Mouse (Mus musculus): Measurements from ENCODE around the gene Nsun2.
"Not testable (repeated sequence)": the region's sequence is repeated elsewhere in the genome, so short reads cannot be mapped to it uniquely, and the experiment has no call there.

The Nsun2 gene

GRCm38 (mm10) chr13:69594577-69595256 lies 61.2 kb downstream of the Nsun2 start:
- DNase-seq: no peak

DNA sequence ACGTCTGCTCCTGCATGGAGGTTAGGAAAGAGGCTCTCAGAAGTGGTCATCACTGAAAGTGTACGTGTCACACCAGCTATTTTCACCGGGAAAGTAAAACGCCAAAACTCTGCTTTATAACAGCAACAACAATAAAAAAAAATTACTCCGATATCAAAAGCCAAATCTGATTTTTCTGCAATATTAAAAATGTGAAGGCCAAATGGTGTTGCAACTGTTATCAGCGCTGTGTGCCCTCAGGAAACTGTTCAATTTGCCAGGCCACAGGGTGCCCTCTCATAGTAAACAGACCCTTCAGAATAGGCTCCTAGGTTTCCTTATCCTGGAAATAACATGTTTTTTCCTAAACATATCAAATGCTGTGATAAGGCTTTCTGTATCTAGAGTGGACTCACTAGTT lies 62.4 kb downstream of the Nsun2 start:
- DNase-seq: no peak

DNA sequence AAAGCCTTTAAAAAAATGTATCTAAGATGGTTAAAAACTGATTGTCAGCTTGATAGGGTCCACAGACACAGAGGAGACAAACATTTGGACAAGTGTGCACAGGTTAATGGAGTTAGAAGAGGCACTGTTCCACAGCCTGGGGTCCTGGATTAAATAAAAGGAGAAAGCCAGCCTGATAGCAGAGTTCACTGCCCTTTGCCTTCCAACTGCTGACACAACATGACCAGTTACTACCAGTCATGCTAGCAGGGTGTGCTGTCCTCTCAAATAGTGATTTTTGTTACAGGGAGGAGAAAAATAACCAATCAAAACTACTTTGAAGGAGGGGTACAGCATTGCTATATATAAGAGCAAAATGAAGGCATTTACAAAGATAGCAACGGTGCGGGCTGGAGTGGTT lies 63.0 kb downstream of the Nsun2 start:
- DNase-seq: no peak

DNA sequence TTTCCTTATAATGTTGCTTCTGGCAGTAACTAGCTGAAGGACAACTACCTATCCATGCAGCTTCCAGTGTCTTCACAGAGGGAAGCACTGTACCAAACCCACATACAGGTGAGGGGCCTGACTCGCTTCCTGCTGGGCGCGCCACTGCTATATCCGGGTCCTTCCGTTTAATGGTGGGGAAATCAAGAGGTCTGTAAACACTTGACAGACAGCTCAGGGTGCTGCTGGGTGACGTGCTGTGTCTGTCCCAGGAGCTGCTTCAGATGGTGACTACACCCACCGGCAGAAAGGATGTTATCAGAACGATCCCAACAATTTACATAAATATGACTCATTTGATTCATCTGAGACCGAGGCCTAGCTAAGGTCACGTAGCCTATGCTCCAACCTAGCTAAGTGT lies 65.3 kb downstream of the Nsun2 start:
- DNase-seq: no peak

DNA sequence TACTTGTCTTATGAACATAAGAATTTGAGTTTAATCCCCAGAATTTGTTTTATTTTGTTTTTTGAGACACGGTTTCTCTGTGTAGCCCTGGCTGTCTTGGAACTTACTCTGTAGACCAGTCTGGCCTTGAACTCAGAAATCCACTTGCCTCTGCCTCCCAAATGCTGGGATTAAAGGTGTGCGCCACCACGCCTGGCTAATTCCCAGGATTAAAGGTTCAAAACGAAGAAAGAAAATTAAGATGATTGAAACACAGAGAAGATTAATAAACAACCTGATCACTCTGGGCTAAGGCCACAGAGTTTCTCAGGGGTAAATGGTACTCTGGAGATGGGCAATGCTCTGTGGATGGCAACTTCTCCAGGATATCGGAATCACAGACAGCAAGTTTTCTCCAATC lies 67.3 kb downstream of the Nsun2 start:
- not testable (repeated sequence) for DNase-seq

GRCm38 (mm10) chr13:69601321-69601720 lies 67.8 kb downstream of the Nsun2 start:
- no peak for DNase-seq

DNA sequence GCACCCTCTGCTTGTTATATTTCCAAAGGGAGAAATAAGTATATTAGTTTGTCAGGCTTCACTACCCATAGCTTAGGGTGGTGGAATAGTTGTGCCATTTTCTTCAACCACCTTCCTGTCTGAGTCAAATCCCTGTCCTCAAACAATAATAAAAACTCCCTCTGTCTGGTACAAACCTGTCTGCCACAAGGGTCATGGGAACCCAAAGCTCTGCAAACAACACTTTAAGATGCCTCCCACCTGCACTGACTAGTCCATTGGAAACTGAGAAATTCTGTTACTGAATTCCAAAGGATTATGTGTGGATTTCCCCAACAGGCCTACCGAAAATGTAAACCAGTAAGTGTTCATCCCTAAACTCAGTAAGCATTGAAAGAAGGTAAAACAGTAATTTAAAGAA lies 71.1 kb downstream of the Nsun2 start:
- DNase-seq: no peak

DNA sequence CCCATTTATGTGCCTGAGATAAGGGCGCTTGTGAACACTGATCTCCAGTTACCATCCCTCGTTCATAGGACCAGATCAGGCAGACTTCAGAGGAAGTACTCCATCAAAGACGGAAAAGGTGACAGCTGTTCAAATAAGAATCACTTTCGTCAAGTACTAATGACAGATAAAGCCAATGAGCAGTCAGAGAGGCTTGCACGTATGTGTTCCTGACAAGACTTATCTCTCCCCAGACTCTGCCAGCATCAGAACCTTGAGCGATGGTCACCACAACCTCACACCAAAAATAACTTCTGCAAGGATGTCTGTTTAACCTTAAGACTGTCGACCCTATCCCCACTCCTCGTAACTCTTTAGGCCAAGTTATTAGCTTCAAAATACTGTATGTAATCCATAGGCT lies 75.2 kb downstream of the Nsun2 start:
- no peak for DNase-seq

- DNase-seq: peak; percentile 81
Observed at GRCm38 (mm10) chr13:69610751-69611397, 77.3 kb downstream of the Nsun2 start.

GRCm38 (mm10) chr13:69611398-69612174 lies 78.0 kb downstream of the Nsun2 start, which contains the start of gene Srd5a1:
Srd5a1 (minus strand) TSS chr13:69611442.
- DNase-seq: peak; percentile 100

DNA sequence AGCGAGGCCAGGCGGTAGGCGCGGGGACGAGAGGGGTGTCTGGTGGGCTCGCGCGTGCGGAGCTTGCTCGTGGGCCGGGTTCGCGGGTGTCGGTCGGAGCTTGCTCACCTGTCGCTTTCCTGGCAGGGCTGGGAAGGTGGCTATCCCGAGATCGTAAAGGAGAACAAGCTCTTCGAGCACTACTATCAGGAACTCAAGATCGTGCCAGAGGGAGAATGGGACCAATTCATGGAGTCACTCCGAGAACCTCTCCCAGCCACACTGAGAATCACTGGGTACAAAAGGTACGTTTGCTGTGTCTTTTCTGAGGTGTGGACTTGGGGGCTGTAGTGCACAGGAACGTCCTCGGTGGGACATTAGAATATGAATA lies 78.6 kb downstream of the Nsun2 start:
- peak; percentile 66 for DNase-seq

GRCm38 (mm10) chr13:69616716-69617115 lies 83.2 kb downstream of the Nsun2 start:
- DNase-seq: no peak

- no peak for DNase-seq
Observed at GRCm38 (mm10) chr13:69623843-69624242, 90.3 kb downstream of the Nsun2 start.

- DNase-seq: no peak
Observed at GRCm38 (mm10) chr13:69624510-69624909, 91.0 kb downstream of the Nsun2 start.

DNA sequence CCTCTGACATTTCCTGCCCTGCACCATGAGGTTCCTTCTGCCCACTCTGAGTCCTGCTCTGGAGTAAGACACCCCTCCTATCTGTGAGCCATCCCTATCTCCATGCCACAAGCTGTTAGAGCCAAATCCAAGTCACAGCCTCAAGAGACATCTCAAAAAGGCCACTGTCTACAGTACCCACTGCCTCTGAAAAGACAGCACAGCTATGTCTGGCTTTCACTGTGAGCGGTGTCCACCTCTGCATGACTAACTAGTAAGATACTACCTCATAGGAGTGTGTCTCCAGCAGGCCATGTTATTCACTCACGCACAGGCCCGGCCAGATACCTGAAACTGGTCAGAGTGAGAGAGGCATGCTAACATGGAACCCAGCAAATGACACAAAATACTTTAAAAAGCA lies 94.4 kb downstream of the Nsun2 start:
- no peak for DNase-seq

- DNase-seq: no peak
Observed at GRCm38 (mm10) chr13:69630576-69630975, 97.0 kb downstream of the Nsun2 start.

GRCm38 (mm10) chr13:69631111-69631510 lies 97.6 kb downstream of the Nsun2 start:
- no peak for DNase-seq

DNA sequence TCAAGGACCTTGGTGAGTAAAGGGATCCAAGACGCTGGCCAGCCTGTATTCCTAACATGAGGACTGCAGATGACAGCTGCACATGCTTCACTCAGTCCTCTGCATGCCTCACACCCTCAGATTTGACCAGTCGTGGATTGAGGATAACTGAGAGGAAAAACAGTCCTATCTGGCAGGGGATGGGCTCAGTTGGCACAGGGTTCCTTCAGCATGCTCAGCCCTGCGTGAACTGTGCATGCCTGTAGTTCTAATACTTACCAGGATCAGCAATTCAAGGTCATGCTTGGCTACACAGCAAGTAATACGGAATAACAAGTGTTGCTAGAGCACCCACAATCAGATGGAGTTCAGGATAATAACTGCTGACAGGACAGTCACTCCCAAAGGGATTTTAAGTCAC lies 98.1 kb downstream of the Nsun2 start:
- DNase-seq: no peak

DNA sequence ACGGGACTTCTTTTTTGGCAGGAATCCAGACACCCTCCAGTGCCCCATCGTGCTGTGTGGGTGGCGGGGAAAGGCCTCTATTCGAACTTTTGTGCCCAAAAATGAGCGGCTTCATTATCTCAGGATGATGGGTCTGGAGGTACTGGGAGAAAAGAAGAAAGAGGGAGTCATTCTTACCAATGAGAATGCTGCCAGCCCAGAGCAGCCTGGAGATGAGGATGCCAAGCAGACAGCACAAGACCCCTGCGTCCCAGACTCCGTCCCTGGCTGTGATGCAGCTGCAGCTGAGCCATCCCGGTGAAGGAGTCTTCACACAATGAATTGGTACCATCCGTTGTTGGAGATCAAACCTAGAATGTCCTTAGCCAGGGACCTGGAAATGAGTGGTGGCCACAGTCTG lies 100.0 kb downstream of the Nsun2 start:
- DNase-seq: no peak

DNA sequence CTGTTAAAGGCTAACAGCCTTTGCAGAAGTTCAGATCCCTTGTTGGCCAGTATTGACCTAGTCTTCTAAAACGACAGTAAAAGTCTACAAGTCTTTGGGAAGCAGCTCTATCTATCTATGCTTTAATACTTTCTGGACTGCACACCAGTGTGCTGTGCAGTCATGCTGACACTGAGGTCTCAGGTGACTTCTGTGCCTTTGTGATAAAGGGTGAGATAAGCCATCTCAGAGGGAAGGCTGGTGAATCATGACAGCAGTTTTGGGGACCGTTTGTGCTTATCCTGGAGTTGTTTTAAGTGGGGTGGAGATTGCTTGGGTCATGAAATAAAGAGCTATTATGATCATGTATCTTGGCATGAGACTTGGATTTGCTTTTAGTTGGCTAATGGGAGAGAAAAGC lies 100.4 kb downstream of the Nsun2 start:
- DNase-seq: no peak

DNA sequence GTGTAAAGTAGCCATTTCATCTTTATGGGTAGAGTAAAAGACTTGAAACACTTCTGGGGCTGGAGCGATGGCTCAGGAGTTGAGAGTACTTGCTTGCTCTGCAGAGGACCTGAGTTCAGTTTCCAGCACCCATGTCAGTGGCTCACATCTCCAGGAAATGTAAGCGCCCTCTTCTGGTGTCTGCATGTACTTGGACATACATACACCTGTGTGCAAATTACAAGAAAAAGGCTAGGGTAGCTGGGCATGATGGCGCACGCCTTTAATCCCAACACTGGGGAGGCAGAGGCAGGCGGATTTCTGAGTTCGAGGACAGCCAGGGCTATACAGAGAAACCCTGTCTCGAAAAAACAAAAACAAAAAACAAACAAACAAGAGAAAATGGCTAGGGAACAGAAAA lies 102.3 kb downstream of the Nsun2 start:
- not testable (repeated sequence) for DNase-seq

DNA sequence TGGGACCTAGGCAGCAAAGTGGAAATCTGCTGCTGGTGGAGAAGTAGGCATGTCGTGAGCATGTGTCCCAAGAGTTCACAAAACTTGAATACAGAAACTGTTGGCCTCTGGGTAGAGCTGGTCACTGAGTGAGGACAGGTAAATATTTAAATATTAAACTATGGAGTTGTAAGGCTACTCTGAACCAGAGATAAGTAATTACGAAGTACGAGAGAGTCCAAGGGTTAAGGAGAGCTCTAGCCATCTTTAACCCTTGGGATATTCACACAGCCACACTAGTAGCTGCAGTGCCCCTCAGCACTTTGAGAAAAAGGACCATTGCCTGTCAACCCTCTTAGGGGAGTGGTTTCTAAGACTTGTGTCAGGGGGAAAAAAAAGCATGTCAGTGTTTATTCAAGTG lies 102.8 kb downstream of the Nsun2 start:
- DNase-seq: no peak

DNA sequence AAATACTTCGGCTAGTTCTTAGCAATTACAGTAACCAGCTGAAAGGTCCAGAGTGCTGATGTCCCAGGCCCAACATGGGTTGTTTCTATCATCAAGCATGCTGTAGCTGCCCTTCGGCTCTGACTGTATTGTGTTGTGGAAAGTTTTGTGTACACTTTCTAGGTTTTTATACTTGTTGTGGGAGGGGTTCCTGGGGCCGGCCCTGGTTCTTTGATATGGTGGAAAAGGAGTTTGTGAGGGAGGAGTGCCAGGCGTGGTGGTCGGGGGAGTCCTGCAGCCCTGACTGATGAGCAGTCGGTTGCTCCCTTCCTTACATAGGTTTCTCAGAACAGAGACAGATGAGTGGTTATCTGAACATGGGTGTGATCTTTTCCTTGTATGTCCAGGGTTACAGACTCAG lies 103.3 kb downstream of the Nsun2 start:
- no peak for DNase-seq

- DNase-seq: no peak
Observed at GRCm38 (mm10) chr13:69637657-69638056, 104.1 kb downstream of the Nsun2 start.

Data from cerebellum, adult 9-10 months (tissue).